Mouse (Mus musculus) testis, adult 2 months (tissue): ENCODE results near the gene Fosl1.

Experiments used
- CTCF ChIP-seq: fragments of 200-500 bp; IDR thresholded peaks from 2 replicates; pipeline ENCODE4 v1.5.1; 2012; ENCODE audit warnings: low read depth, mild to moderate bottlenecking, inconsistent platforms, low read length, moderate library complexity; ENCODE audit not compliant: control insufficient read depth, insufficient read depth, insufficient replicate concordance
- POLR2A ChIP-seq: fragments of 200-500 bp; IDR thresholded peaks from 2 replicates; pipeline ENCODE4 v1.6.1; 2012; ENCODE audit warnings: low read depth, mild to moderate bottlenecking, inconsistent platforms, low read length, moderate library complexity; ENCODE audit not compliant: control insufficient read depth

- TF ChIP-seq CTCF, result no peak
- no peak for TF ChIP-seq POLR2A
Observed at GRCm38 (mm10) chr19:5432992-5433852, 14.1 kb upstream of the Fosl1 start.
